Mouse (Mus musculus): ENCODE data around the gene Map7d1. TPM values are rescaled to one million over a fixed set of nuclear protein-coding genes. Genes with fewer than 3 reads are reported as not detected.

Map7d1 gene
- polyA plus RNA-seq, 1 experiment from 2014 or later: 40.7 TPM

DNA sequence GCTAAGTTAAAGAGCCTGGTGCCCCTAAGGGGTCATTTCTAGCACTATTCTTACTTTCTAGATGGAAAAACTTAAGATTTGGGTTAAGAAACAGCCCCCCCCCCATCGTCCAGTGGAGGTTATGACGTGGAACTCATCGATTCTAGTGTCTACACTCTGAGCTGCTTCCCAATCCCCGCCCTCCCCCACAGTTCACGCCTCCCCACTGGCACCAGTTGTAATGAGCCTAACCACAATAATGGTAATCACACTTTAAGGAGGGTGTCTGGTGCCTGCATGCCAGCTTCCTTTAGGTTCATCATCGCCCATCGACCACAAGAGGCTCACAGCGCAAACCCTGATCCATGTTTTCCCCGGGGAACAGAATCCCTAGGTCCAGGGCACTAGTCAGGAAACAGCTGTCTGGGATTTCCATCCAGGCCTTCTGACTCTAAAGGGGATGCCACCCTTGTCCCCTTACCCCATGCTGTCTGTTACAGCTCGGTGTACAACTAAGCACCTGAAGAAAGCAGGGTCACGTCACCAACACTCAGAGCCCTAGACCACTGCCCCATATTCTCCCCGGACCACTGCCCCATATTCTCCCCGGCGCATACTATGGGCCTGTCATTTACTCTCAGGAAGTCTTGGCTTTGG, 2.4 kb downstream of the Map7d1 start:
- Histone ChIP-seq H3K36me3 (peaks cover 9% of the 10 kb centered on the region; the same call in 1 of the 2 replicates), H3K4me2 (peak overlapping the region; percentile 90), H3K27ac (no peak overlapping the region), H3K4me3 (replicated peaks) (peak overlapping the region; percentile 99), H3K27me3 (no peaks in the 10 kb centered on the region), H3K9ac (peak overlapping the region; percentile 100), H3K9me3 (replicated peaks) (no peaks in the 10 kb centered on the region), H3K4me1 (peaks cover 76% of the 10 kb centered on the region)
- 65% methylated on average over 14 of the region's 14 CpGs for WGBS
- ATAC-seq (replicated peaks; ENCODE audit: low FRiP score): no peak

- H3K27me3 ChIP-seq: no peaks in the 10 kb centered on the region
- 75% methylated on average over 17 of the region's 17 CpGs for WGBS
- H3K4me2 ChIP-seq: peak overlapping the region; percentile 31
- ATAC-seq (replicated peaks; ENCODE audit: low FRiP score): no peak
- H3K27ac ChIP-seq: peak overlapping the region; percentile 68
- H3K4me1 ChIP-seq: peaks cover 74% of the 10 kb centered on the region
- peaks cover 14% of the 10 kb centered on the region for H3K36me3 ChIP-seq
- H3K9me3 ChIP-seq (replicated peaks): no peaks in the 10 kb centered on the region
- no peak overlapping the region for H3K9ac ChIP-seq
- H3K4me3 ChIP-seq (replicated peaks): no peak overlapping the region
Measured at GRCm38 (mm10) chr4:126252411-126253237, 3.5 kb downstream of the Map7d1 start.

GRCm38 (mm10) chr4:126251655-126252254, 4.4 kb downstream of the Map7d1 start:
- peak overlapping the region; percentile 4; the same call in 1 of the 2 replicates for H3K4me3 ChIP-seq (replicated peaks)
- no peak for ATAC-seq (replicated peaks; ENCODE audit: low FRiP score)
- peaks cover 18% of the 10 kb centered on the region for H3K36me3 ChIP-seq
- no peaks in the 10 kb centered on the region for H3K9me3 ChIP-seq (replicated peaks)
- H3K9ac ChIP-seq: no peak overlapping the region; the same call in 1 of the 2 replicates
- H3K4me2 ChIP-seq: peak overlapping the region; percentile 31
- WGBS: 55% methylated on average over 11 of the region's 11 CpGs
- H3K27ac ChIP-seq: peak overlapping the region; percentile 68
- H3K4me1 ChIP-seq: peaks cover 65% of the 10 kb centered on the region
- no peaks in the 10 kb centered on the region for H3K27me3 ChIP-seq

DNA sequence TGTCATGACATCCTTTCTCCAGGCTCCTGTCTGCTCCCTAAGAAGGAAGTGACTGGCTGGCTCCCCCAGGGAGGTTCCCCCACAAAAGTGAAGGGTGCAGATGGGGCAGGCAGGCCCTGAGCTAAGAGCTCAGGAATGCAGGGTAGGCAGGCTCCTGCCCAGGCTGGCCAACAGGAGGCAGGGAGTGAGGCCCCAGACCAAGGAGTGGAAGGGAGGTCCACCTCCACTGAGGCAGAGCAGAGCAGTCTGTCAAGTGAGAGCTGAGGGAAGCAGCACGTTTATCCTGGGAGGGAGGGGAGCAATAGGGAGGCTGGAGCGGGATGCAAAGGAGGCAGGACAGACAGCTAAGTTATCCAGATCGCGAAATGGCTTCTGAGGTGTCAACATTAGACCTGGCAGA, 5.5 kb downstream of the Map7d1 start:
- H3K27me3 ChIP-seq: no peaks in the 10 kb centered on the region
- ATAC-seq (replicated peaks; ENCODE audit: low FRiP score): no peak
- peak overlapping the region; percentile 29; the same call in 1 of the 2 replicates for H3K9ac ChIP-seq
- 53% methylated on average over 4 of the region's 4 CpGs for WGBS
- H3K4me2 ChIP-seq: no peak overlapping the region
- peaks cover 26% of the 10 kb centered on the region for H3K36me3 ChIP-seq
- H3K4me3 ChIP-seq (replicated peaks): no peak overlapping the region
- peaks cover 64% of the 10 kb centered on the region for H3K4me1 ChIP-seq
- H3K9me3 ChIP-seq (replicated peaks): no peaks in the 10 kb centered on the region
- 0 out of 2 replicates have a peak overlapping the region, but pooled peaks have one; percentile 32 for H3K27ac ChIP-seq

GRCm38 (mm10) chr4:126248261-126248868, 7.8 kb downstream of the Map7d1 start:
- H3K4me1 ChIP-seq: peaks cover 44% of the 10 kb centered on the region
- ATAC-seq (replicated peaks; ENCODE audit: low FRiP score): no peak

GRCm38 (mm10) chr4:126246202-126246889, 9.8 kb downstream of the Map7d1 start:
- no peak overlapping the region for H3K4me3 ChIP-seq (replicated peaks)
- H3K4me1 ChIP-seq: peaks cover 38% of the 10 kb centered on the region
- H3K9me3 ChIP-seq (replicated peaks): no peaks in the 10 kb centered on the region
- H3K4me2 ChIP-seq: no peak overlapping the region
- ATAC-seq (replicated peaks; ENCODE audit: low FRiP score): no peak
- peaks cover 42% of the 10 kb centered on the region for H3K36me3 ChIP-seq
- H3K27ac ChIP-seq: no peak overlapping the region
- no peak overlapping the region for H3K9ac ChIP-seq
- 78% methylated on average over 13 of the region's 13 CpGs for WGBS
- H3K27me3 ChIP-seq: no peaks in the 10 kb centered on the region

More at GRCm38 (mm10) chr4:126248261-126248868, 7.8 kb downstream of the Map7d1 start:
- H3K9me3 ChIP-seq (replicated peaks): no peaks in the 10 kb centered on the region
- WGBS: 35% methylated on average over 11 of the region's 11 CpGs
- H3K27ac ChIP-seq: 0 out of 2 replicates have a peak overlapping the region, but pooled peaks have one; percentile 13
- peaks cover 34% of the 10 kb centered on the region for H3K36me3 ChIP-seq
- no peaks in the 10 kb centered on the region for H3K27me3 ChIP-seq
- no peak overlapping the region for H3K4me3 ChIP-seq (replicated peaks)
- H3K9ac ChIP-seq: no peak overlapping the region
- H3K4me2 ChIP-seq: no peak overlapping the region

- H3K27ac ChIP-seq: no peak overlapping the region
- no peak overlapping the region for H3K9ac ChIP-seq
Measured at GRCm38 (mm10) chr4:126242510-126242909, 13.6 kb downstream of the Map7d1 start.

DNA sequence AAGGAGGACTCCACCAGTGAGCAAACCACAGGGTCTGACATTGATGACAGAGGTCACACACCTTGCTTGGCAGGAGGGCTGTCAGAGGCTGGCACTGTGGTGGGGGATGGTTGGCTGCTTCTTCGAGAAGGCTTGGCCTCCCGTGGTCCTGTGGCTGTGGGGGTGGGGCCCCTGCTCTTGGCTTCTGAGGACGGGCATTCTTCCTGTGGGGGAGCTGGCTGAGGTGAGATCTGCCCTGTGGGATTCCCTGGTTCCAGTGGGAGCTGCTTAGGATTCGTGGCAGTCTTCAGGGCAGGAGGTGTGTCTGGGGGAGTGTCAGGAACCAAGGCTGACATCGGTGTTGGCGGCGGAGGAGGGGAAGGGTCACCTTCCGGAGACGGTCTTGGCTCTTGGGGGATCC, 14.2 kb downstream of the Map7d1 start:
- Histone ChIP-seq H3K4me1 (peaks cover 27% of the 10 kb centered on the region), H3K36me3 (peaks cover 71% of the 10 kb centered on the region), H3K4me2 (no peak overlapping the region), H3K9me3 (replicated peaks) (no peaks in the 10 kb centered on the region), H3K27me3 (no peaks in the 10 kb centered on the region), H3K9ac (no peak overlapping the region), H3K4me3 (replicated peaks) (no peak overlapping the region), H3K27ac (no peak overlapping the region)
- 22% methylated on average over 9 of the region's 9 CpGs for WGBS
- peak; percentile 27; the same call in 1 of the 2 replicates for ATAC-seq (replicated peaks; ENCODE audit: low FRiP score)

More at GRCm38 (mm10) chr4:126242510-126242909, 13.6 kb downstream of the Map7d1 start:
- H3K9me3 ChIP-seq (replicated peaks): no peaks in the 10 kb centered on the region
- H3K4me3 ChIP-seq (replicated peaks): no peak overlapping the region
- H3K27me3 ChIP-seq: no peaks in the 10 kb centered on the region
- H3K4me2 ChIP-seq: no peak overlapping the region
- WGBS: 82% methylated on average over 6 of the region's 6 CpGs
- peaks cover 69% of the 10 kb centered on the region for H3K36me3 ChIP-seq
- 0 out of 2 replicates have a peak, but pooled peaks have one; percentile 4 for ATAC-seq (replicated peaks; ENCODE audit: low FRiP score)
- peaks cover 24% of the 10 kb centered on the region for H3K4me1 ChIP-seq

DNA sequence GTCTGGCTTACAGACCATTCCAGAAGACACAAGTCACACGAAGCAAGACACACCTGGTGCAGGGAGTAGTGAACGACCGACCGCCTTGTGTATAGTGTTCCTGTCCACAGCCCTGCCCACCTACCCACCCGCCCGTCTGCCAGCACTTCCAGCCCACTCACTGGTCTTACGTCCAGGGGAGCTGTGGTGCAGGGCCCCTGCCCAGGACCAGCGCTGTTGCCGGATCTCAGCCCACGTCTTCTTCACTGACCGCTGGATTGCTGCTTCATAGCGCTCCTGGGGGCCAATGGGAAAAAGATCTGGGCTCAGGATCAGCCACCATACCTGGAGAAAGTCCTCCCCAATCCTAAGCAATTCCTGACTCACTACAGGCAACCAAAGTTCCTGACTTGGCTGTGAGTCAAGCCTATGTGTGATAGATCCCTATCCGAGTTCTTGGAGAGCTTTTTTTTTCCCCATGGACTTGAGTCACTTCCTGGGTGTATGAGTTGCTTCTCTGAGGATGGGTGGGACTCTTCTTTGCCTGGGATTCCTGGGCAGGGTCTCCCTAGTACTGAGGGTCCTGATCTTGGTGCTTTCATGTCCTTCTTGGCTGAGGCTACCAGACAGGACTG, 16.2 kb downstream of the Map7d1 start:
- Histone ChIP-seq H3K9ac (no peak overlapping the region; the same call in 1 of the 2 replicates), H3K36me3 (peaks cover 80% of the 10 kb centered on the region), H3K4me1 (peaks cover 30% of the 10 kb centered on the region), H3K27ac (no peak overlapping the region), H3K27me3 (no peaks in the 10 kb centered on the region), H3K4me3 (replicated peaks) (no peak overlapping the region), H3K9me3 (replicated peaks) (no peaks in the 10 kb centered on the region), H3K4me2 (no peak overlapping the region)
- no peak for ATAC-seq (replicated peaks; ENCODE audit: low FRiP score)
- WGBS: 86% methylated on average over 13 of the region's 13 CpGs

- Histone ChIP-seq H3K27ac (no peak overlapping the region), H3K4me1 (peaks cover 28% of the 10 kb centered on the region), H3K4me3 (replicated peaks) (no peak overlapping the region), H3K27me3 (no peaks in the 10 kb centered on the region), H3K9me3 (replicated peaks) (no peaks in the 10 kb centered on the region), H3K4me2 (no peak overlapping the region), H3K9ac (no peak overlapping the region), H3K36me3 (peaks cover 98% of the 10 kb centered on the region)
- no peak for ATAC-seq (replicated peaks; ENCODE audit: low FRiP score)
- 83% methylated on average over 5 of the region's 5 CpGs for WGBS
Measured at GRCm38 (mm10) chr4:126237721-126238242, 18.4 kb downstream of the Map7d1 start.

All from kidney, embryonic 15.5 days (tissue).